Mouse (Mus musculus): ENCODE measurements at regions not wholly inside any gene's neighbourhood (a gene's known extent, or its start where the extent isn't known, plus 50 kb on each side); places are given as distances from the start of the nearest gene placed in this dataset.

GRCm38 (mm10) chr11:55772107-55772506, 164.1 kb upstream of the Glra1 start:
- no peaks in the 10 kb centered on the region for H3K27me3 ChIP-seq
- no peak overlapping the region for H3K4me2 ChIP-seq
- 53% methylated on average over 13 of the region's 13 CpGs for WGBS
- H3K36me3 ChIP-seq: no peaks in the 10 kb centered on the region
- ATAC-seq (replicated peaks; ENCODE audit: low FRiP score): no peak
- H3K9ac ChIP-seq: no peak overlapping the region
- H3K4me1 ChIP-seq: no peaks in the 10 kb centered on the region
- H3K27ac ChIP-seq: no peak overlapping the region
- H3K9me3 ChIP-seq (replicated peaks): no peaks in the 10 kb centered on the region
- no peak overlapping the region for H3K4me3 ChIP-seq (replicated peaks)

GRCm38 (mm10) chr11:55764846-55765245, 156.8 kb upstream of the Glra1 start:
- Histone ChIP-seq H3K27ac (no peak overlapping the region), H3K27me3 (no peaks in the 10 kb centered on the region), H3K4me2 (no peak overlapping the region), H3K4me1 (no peaks in the 10 kb centered on the region), H3K4me3 (replicated peaks) (no peak overlapping the region), H3K9me3 (replicated peaks) (no peaks in the 10 kb centered on the region), H3K9ac (no peak overlapping the region), H3K36me3 (no peaks in the 10 kb centered on the region)
- no peak for ATAC-seq (replicated peaks; ENCODE audit: low FRiP score)
- WGBS: 93% methylated on average over 1 of the region's 1 CpGs
